Mouse (Mus musculus): Measurements from ENCODE around the gene S1pr1.

S1pr1 gene

DNA sequence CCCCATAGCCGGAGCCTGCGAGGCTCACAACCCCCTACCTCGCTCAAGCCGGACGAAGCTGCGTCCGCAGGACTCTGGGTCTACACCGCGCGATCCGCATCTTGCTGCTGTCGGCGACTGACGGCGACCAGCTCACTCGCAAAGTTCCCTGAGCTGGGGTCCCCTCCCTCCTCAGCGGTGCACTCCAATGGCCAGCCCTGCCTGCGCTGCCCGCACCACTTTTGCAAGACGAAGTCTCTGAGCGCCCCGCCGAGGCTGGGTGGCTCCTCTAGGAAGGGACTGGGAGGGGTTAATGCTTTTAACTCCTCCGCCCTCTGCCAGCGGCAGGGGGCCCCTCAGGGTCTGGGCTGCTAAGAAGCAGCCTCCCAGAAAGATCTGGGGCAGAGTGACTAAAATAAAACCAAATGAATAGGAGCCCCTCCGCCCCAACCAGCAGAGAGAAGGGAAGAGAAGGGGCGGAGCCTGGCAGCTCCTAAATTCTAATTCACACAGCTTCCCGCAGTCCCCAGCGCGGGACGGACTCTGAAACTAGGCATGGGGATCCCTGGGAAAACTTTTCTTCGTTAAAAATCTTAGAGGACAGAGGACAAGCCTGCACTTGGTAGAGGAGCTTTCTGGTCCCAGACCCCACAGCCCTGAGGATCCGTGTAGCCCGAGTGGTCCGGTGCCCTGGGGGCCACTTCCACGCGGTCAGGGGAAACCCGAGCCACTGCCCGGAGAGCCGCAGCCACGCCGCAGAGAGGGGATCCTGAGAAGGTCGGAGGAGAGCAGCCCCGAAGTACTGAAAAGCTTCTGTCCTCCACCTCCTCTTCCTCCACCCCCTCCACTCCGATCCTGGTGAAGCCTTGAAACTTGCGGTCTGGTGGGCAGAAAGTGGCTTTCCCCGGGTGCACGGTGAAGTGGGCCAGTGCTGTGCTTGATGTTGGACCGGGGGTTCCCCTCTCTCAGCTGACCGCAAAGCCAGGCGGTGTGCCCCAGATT is at the start of gene S1pr1:
S1pr1 (minus strand) TSS at position 402 of the 981 bp plus-strand sequence.
- DNase-seq (ENCODE audit: low read depth): peak; percentile 44

DNA sequence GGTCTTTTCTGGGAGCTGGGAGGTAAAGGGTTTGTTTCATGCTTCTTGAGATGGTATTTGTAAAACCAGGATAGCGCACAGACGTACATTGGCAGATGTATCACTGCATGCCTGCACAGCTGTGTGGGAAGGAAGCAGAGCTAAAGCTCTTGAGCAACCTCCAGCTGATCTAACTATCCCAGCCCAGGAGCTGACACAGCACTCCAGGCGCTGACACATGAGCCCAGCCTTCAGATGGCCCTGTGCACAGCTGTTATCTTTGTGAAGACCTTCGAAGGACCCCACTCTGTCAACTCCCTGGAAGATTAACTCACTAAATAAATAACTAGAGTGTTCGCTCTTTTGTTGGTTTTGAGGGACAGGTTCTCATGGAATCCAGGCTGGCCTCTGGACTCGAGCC is 48.4 kb upstream of the S1pr1 start:
- DNase-seq (ENCODE audit: low read depth): no peak

- no peak for DNase-seq (ENCODE audit: low read depth)
Measured at GRCm38 (mm10) chr3:115762841-115763240, 48.0 kb upstream of the S1pr1 start.

DNA sequence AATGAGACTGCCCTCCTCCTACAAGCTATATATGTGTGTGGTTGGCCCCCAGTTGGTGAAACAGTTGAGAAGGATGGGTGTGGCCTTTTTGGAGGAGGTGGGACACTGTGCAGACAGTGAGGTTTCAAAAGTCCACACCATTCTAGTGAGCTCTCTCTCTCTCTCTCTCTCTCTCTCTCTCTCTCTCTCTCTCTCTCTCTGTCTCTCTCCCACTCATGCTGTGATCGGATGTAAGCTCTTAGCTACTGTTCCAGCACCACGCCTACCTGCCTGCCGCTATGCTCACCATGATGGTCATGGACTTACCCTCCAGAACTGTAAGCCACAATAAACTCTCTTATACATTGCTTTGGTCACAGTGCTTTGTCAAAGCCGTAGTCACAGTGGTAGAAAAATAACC is 44.8 kb upstream of the S1pr1 start:
- no peak for DNase-seq (ENCODE audit: low read depth)

DNA sequence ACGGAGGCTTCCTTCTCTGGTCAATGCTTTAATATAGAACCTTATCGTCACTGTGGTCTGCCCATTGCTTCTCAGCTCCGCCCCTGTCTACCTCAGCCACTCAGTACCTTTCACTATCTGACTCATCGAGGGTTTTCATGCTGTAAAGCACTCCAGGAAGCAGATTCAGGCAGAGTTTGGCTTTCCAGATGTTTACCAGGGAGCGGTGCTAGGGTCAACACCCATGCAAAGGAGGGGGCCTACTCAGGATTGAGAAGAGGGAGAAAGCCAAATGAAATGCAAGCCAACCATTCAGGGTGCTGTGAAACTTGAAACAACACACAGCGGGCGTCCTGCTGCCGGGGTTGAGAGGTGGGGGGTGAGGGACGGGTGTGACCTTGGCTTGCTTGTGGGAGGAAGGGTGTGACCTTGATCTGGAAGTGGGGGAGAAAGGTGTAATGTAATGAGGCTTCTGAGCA is 43.6 kb upstream of the S1pr1 start:
- peak; percentile 10 for DNase-seq (ENCODE audit: low read depth)

DNA sequence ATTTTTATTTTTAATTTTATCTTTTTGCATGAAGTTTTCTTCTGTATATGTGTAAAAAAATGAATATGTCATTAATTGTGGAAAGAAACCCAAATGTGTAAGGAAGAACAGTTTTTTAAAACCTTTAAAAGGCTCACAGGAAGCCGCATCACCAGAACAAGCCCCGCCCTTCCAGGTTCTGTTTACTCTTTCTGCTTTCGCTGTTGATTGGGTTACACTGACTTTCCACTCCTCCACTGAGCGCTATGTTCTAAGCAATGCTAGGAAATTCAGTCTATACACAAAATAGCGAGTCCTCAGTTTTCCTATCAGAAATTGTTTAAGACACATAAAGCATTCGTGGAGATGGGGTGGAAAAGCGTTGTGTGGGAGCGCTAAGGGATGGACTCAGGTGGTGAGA is 39.6 kb upstream of the S1pr1 start:
- no peak for DNase-seq (ENCODE audit: low read depth)

- DNase-seq (ENCODE audit: low read depth): no peak
Measured at GRCm38 (mm10) chr3:115750369-115750768, 35.5 kb upstream of the S1pr1 start.

DNA sequence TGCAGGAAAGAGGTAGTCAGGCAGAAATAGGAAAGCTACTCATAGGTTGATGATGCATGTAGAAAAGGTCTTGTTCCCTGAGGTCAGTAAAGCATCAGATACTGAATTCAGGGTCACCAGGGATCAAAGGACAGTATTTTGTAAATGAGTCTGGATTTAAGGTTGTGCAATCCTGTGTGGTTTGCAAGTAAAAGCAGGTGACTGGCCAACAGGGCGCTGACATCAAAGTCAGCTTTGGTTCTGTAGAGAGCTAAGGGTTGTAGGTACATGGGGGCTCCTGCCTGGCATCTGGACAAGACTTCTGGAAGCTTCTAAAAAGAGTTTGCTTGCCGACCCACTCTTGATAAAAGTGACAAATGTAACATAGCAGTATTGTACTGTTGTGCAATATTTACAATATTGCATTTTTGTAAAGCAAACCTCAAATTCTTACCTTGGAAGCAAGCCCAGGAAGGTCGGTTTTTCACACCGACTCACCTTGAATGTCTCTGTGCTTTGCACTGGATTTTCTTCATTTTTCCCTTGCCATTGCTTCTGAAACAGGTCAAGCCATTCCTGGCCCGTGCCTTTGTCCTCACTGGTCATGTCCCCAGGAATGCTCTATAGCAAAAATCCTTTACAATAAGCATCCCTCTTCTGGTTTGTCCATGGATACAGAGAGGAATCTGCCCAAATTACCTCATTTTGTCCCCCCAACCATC is 33.6 kb upstream of the S1pr1 start:
- DNase-seq (ENCODE audit: low read depth): no peak

DNA sequence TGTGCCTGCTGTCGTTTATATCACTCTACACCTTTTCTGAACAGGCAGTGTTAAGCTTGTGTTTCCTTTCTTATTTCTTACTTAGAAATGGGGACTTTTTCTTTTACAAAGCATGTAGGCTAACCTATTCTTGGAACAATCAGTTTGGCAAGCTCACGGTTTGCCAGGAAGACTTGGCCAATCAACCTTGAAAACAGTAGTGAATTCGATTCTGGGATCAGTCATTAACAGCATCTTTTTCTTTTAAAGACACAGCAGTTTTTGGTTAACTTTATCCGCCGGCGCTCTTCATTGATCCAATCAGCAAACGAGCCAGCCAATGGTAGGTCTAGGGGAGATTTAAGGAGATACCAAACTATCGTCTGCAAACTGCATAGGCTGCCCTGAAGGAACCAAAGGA is 31.6 kb upstream of the S1pr1 start:
- no peak for DNase-seq (ENCODE audit: low read depth)

- DNase-seq (ENCODE audit: low read depth): no peak
Measured at GRCm38 (mm10) chr3:115745088-115745487, 30.2 kb upstream of the S1pr1 start.

DNA sequence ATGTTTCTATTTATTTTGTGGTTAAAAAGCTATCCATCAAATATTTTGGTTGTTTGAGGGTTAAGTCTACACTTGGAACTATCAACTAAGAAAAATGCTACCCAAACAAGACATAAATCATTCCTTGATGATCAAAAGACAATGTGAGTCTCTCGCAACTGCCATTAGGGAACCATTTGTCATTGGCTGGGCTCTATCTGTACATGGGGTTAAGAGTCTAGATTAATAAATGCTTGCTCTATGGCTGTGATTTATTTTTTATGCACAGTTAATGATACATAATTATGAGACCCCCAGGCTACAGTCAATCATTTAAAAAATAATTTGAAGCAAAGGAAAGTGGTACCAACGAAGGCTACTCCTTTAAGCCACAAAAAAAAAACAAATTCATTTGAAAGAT is 23.7 kb upstream of the S1pr1 start:
- DNase-seq (ENCODE audit: low read depth): no peak

DNA sequence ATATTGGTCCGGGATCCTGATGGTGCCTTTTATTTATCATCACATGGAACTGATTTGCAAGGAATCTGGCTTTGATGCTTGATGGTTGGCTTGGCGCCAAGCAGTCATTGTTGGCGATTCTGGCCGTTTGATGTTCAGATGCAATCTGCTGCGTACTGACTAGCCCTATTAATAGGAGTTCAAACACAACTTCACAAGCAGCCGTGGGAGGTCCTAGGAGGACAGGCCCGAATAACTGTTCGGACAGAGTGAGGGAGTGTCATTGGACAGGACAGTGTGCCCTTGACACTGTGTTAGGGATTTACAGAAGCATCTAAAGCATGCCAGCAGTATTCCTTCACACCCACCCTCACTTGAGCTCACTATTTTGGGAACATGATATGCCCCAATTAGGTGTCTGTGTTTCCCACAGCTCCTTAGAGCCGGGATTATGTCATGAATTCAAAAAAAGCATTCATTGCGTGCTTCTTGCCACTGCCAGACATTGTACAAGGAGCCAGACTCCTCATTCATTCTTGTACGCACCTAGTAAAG is 23.0 kb upstream of the S1pr1 start:
- no peak for DNase-seq (ENCODE audit: low read depth)

- DNase-seq (ENCODE audit: low read depth): no peak
Measured at GRCm38 (mm10) chr3:115735540-115735939, 20.7 kb upstream of the S1pr1 start.

DNA sequence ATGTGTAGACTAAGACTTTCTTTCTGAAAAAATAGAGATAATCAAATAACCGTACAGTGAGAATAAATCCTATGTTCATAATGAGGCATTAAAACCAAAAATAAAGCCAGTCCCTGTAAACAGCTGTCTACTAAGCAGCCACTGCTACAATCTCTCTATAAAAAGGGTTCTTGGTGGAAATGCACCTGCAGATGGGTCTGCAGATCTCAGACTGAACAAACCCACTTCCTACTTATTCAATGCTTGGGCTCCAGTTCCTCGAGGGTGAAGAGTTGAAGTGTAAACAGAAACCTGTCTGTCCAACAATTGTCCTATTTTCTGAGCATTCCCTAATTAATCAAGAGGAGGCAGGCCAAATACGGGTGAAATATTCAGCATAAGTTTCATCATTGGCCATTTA is 20.0 kb upstream of the S1pr1 start:
- no peak for DNase-seq (ENCODE audit: low read depth)

DNA sequence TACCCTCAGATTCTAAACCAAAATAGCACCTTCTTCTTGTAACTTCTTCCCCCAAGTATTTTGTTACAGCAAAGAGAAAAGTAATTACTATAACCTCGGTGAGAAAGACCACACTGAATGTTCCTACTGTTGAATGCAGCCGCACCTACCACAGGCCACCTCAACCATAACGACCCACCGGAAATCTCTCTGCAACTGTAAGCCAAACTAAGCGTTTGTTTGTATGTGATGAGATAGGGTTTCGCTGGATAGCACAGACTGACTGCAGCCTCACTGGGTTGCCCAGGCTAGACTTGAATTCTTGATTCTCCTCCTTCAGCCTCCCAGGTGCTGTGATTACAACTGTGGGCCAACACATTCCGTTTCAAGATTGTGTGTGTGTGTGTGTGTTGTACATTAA is 15.5 kb upstream of the S1pr1 start:
- DNase-seq (ENCODE audit: low read depth): no peak

DNA sequence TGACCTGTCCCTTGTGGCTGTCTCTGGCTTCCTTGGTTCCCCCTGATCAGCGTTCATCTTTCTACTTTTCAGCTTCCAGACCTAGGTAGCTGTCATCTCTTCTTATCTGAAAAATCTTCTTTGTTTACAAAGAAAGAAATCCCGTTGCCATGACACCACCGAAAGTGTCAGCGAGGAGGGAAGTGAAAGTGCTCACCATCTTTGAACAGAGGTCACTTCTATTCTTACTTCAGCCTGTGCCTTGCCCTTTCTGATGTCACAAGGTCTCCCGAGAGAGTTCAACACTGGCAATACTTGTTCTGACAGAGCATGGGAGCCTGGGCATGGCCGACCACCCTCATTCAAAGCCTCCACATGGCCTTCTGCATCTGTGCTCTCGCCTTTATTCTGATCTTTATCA is 14.3 kb upstream of the S1pr1 start:
- no peak for DNase-seq (ENCODE audit: low read depth)

GRCm38 (mm10) chr3:115728211-115728610 is 13.3 kb upstream of the S1pr1 start:
- no peak for DNase-seq (ENCODE audit: low read depth)

- no peak for DNase-seq (ENCODE audit: low read depth)
Measured at GRCm38 (mm10) chr3:115718886-115719285, 4.0 kb upstream of the S1pr1 start.

- peak; percentile 67 for DNase-seq (ENCODE audit: low read depth)
Measured at GRCm38 (mm10) chr3:115715900-115716515, 1.1 kb upstream of the S1pr1 start.

GRCm38 (mm10) chr3:115714049-115714435 is 830 bp downstream of the S1pr1 start:
- DNase-seq (ENCODE audit: low read depth): peak; percentile 46

- DNase-seq (ENCODE audit: low read depth): no peak
Measured at GRCm38 (mm10) chr3:115713417-115714048, 1.3 kb downstream of the S1pr1 start.

DNA sequence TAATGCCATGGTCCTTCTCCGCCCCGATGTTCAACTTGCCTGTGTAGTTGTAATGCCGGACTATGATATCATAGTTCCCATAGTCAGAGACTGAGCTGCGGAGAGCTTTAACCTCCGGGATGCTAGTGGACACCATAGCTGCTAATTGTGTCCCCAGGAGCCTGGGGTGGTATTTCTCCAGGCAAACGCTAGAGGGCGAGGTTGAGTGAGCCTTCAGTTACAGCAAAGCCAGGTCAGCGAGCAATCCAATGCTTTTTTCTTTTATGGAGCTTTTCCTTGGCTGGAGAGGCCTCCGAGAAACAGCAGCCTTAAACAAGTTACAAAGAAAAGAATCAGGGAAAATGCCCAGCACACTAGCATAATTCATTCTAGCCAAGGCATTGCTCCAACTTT is 2.1 kb downstream of the S1pr1 start:
- DNase-seq (ENCODE audit: low read depth): peak; percentile 46
